Comparison of ENCODE assay signal across 12 mouse cellular contexts in the genomic region with DNA sequence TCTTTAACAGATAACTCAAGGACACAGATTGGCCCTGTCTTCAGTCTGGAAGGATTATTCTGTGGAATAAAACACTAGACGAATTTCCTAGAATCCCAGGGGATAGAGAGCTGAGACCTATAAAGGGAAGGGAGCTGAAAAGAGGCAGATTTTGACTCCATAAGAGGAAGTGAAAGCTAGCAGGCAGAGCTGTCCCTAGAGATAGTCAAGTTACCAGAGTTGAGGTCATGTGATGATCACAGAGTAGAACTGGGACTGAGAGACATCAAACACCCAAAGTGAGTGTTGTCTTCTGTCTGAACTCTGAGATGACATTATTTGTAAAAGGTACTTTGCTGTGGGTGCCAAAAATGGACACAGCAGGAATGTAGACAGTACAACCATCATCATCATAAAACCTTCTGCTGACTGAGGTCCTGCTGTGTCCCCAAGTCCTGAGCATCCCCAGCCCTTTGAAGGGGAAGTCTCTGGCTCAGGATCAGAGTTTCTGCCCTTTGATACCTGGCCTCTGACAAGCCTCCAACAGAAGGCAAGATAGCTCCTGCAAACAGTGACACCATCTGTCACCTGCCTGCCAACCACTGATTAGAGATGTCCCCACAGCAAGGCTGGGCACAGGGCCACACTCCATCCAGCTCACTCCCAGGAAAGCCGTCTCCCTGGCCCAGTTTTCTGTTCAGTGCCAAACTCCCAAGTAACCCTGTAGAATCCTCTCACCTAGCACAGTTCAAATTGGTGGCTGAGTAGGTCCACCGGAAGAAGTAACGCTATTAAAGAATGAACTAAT.
DNase-seq lines count a peak whose midpoint lies in the region; ATAC-seq and TF ChIP-seq lines count a peak whose summit lies in the region.
"Had no signal": no experiment of that assay in that cellular context is flagged by ENCODE, and none has a peak within 500 bp of the region (broad histone marks: within the 10 kb centered on the region; RNA-seq: fewer than 3 reads in every experiment).

No protein-coding gene starts in this region.

- H3K9ac ChIP-seq in liver, adult 2 months (ENCODE audit: low read depth, low read length): no peak overlapping the region

- no peak overlapping the region for H3K27ac ChIP-seq in liver, adult 2 months (replicated peaks; ENCODE audit: insufficient read depth, low read depth, low read length)

- 53% methylated on average over 4 of the region's 4 CpGs for WGBS in liver, adult 2 months

- no peak for TF ChIP-seq POLR2A in liver, adult 2 months (IDR thresholded peaks at IDR 0.05; ENCODE audit: extremely low read depth, insufficient read depth, low read length)

- no peak for TF ChIP-seq CTCF in liver, adult 2 months (IDR thresholded peaks at IDR 0.05; ENCODE audit: low read depth, low read length)

- ATAC-seq in megakaryocyte, adult 5-6 weeks (ENCODE audit: poor library complexity, severe bottlenecking): 0 out of 2 replicates have a peak, but pooled peaks have one; percentile 15

- no peaks in the 10 kb centered on the region for H3K36me3 ChIP-seq in liver, adult 2 months (ENCODE audit: control insufficient read depth, insufficient read depth, low read length)

- no peaks in the 10 kb centered on the region; the same call in 1 of the 2 replicates for H3K4me1 ChIP-seq in liver, adult 2 months (ENCODE audit: control insufficient read depth, insufficient read depth, low read length)

- H3K27me3 ChIP-seq in liver, adult 2 months (ENCODE audit: control insufficient read depth, insufficient read depth, low read length): no peaks in the 10 kb centered on the region

- H3K79me2 ChIP-seq in liver, adult 2 months (ENCODE audit: control insufficient read depth, insufficient read depth, low read length): no peaks in the 10 kb centered on the region

- DNase-seq in liver, adult 2 months (ENCODE audit: extremely low read depth, low read depth, low spot score): peak; percentile 47
- no peak for DNase-seq in liver
- peak; percentile 92 for DNase-seq in cerebellum, adult 11 months
- DNase-seq in cerebellum, postnatal 10 days: peak; percentile 94 to 97
- DNase-seq in layer of hippocampus, adult 9-11 months: no peak
- DNase-seq in frontal cortex, postnatal 14 days (ENCODE audit: low spot score in 2 of 2): no peak
- DNase-seq: heart, adult 18-20 months; heart, postnatal 36 days; kidney, adult 11 months; lung, adult 18-20 months had no signal

- no peak overlapping the region for H3K4me3 ChIP-seq in liver, adult 2 months (ENCODE audit: insufficient read depth, low read depth, low read length)
- H3K4me3 ChIP-seq: megakaryocyte, embryonic 14.5 days had no signal

Comparison
In these comparisons a context has a peak if more than half of its experiments do, and no peak if none do; other contexts are left out.
1. DNase-seq: peak in liver, adult 2 months (single experiment), cerebellum, adult 11 months (single experiment) and cerebellum, postnatal 10 days (2 of 2); none in liver (single experiment), layer of hippocampus, adult 9-11 months (single experiment) and frontal cortex, postnatal 14 days (0 of 2).